Mouse (Mus musculus) ES-Bruce4 (cell line): ENCODE data around the gene Sox5. TPM values are rescaled to one million over a fixed set of nuclear protein-coding genes. Genes with fewer than 3 reads are reported as not detected.

Source experiments
- H3K27ac ChIP-seq: 2 replicates; pipeline ENCODE4 v1.5.1; 2012; ENCODE audit warnings: low read length, inconsistent platforms; ENCODE audit not compliant: insufficient read depth
- H3K27me3 ChIP-seq: 2 replicates; pipeline ENCODE4 v1.6.1; 2012; ENCODE audit warnings: mild to moderate bottlenecking, low read length, inconsistent platforms; ENCODE audit not compliant: control insufficient read depth, poor library complexity, insufficient read depth, severe bottlenecking
- H3K36me3 ChIP-seq: 2 replicates; pipeline ENCODE4 v1.6.1; 2012; ENCODE audit warnings: inconsistent platforms, mild to moderate bottlenecking, low read length, moderate library complexity; ENCODE audit not compliant: control insufficient read depth, poor library complexity, insufficient read depth, severe bottlenecking
- H3K4me1 ChIP-seq: one replicate; pipeline ENCODE4 v1.8.1; 2011; ENCODE audit warnings: low read length; ENCODE audit not compliant: control insufficient read depth, insufficient read depth
- H3K4me3 ChIP-seq: 2 replicates; pipeline ENCODE4 v1.5.1; 2011; ENCODE audit warnings: low read depth, mild to moderate bottlenecking, low read length
- H3K9ac ChIP-seq: 2 replicates; pipeline ENCODE4 v1.6.1; 2012; ENCODE audit warnings: low read depth, mild to moderate bottlenecking, inconsistent platforms; ENCODE audit not compliant: poor library complexity, severe bottlenecking
- H3K9me3 ChIP-seq: replicated peaks from 2 replicates; pipeline ENCODE4 v1.6.1; 2012; ENCODE audit warnings: mild to moderate bottlenecking, low read length, inconsistent platforms; ENCODE audit not compliant: control insufficient read depth, poor library complexity, insufficient read depth, severe bottlenecking
- CTCF ChIP-seq: IDR thresholded peaks from one replicate; pipeline ENCODE4 v1.8.1; 2011; ENCODE audit warnings: low read depth, low read length
- EP300 ChIP-seq: IDR thresholded peaks from 2 replicates; pipeline ENCODE4 v1.6.1; 2011; ENCODE audit warnings: low read depth, low read length; ENCODE audit not compliant: insufficient read depth
- POLR2A ChIP-seq: IDR thresholded peaks from one replicate; pipeline ENCODE4 v1.8.1; 2011; ENCODE audit warnings: low read length; ENCODE audit not compliant: insufficient read depth
- polyA plus RNA-seq: library from polyadenylated mRNA; stranded (reverse); fragments of >200 nt; gene quantifications from 2 replicates; pipeline ENCODE4 v1.2.4, GENCODE M21; 2011; ENCODE audit warnings: low read depth; ENCODE audit not compliant: missing spikeins, insufficient read depth, insufficient read length

The Sox5 gene
- polyA plus RNA-seq, 1 experiment, result not detected

DNA sequence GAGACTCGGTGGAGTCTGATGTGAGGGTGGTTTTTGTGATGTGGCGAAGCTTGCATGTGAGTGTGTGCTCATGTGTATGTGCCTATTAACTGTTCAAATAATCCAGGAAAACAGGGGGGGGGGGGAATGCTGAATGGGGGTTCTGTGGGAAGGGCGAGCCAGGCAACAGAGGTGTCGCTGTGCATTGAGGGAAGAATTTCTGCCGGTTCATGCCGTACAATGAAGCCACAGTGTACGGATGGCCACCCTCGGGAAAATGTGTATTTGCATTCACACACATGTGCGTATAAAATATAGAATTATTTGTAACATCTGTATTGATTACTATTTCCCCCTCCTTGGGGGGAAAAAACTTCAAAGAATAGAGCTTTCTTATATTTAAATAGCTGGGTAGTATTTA, 699.5 kb downstream of the Sox5 start:
- no peak overlapping the region for H3K4me3 ChIP-seq
- no peak overlapping the region for H3K9ac ChIP-seq
- no peaks in the 10 kb centered on the region for H3K36me3 ChIP-seq
- no peaks in the 10 kb centered on the region for H3K9me3 ChIP-seq
- TF ChIP-seq POLR2A (no peak), EP300 (no peak), CTCF (no peak)
- H3K27ac ChIP-seq, result no peak overlapping the region
- H3K4me1 ChIP-seq, result no peaks in the 10 kb centered on the region
- no peaks in the 10 kb centered on the region for H3K27me3 ChIP-seq

DNA sequence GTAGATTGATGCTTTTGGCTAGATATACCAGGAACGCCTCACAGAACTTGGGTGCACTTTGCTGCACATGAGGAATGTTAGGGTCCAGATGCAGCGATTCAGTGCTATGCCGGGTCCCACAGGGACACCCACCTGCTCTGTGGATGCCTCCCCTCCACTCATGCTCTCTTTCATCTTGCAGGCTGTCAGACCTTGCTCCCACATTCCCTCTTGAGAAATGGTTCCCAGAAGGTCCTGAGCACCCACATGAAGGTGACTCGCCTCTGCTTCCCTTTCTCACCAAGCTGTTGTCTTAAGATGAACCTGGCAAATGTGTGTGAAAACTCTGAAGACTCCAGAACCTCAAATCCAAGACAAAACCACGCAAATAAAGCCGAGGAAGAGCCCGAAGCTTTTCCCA, 704.0 kb downstream of the Sox5 start:
- Histone ChIP-seq H3K27ac (no peak overlapping the region), H3K27me3 (no peaks in the 10 kb centered on the region), H3K4me3 (no peak overlapping the region), H3K4me1 (no peaks in the 10 kb centered on the region), H3K9ac (no peak overlapping the region), H3K36me3 (no peaks in the 10 kb centered on the region), H3K9me3 (peaks cover 4% of the 10 kb centered on the region; the same call in 1 of the 2 replicates)
- TF ChIP-seq EP300 (no peak), POLR2A (no peak), CTCF (no peak)

DNA sequence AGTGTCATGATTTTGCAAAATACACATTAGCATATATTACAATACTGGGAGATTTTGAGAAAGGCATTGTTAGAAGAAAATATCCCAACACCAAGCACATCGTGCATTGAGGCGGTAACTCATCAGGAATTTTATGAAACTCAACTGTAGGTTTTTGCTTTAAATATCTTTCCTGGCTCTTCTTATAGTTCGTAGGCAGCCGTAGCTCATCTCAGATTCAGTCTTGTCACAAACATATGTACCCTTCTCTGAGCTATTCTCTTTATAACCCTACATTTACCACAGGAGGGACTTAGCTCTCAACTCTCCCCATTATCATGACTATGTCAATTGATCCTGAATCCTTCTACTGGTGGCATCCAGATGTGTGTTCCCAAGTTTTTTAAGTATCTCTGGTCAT, 705.4 kb downstream of the Sox5 start:
- no peaks in the 10 kb centered on the region for H3K36me3 ChIP-seq
- H3K27ac ChIP-seq, result no peak overlapping the region
- TF ChIP-seq CTCF, result no peak
- TF ChIP-seq POLR2A, result no peak
- TF ChIP-seq EP300, result no peak
- no peaks in the 10 kb centered on the region for H3K4me1 ChIP-seq
- H3K9me3 ChIP-seq, result peaks cover 4% of the 10 kb centered on the region; the same call in 1 of the 2 replicates
- H3K4me3 ChIP-seq, result no peak overlapping the region
- no peaks in the 10 kb centered on the region for H3K27me3 ChIP-seq
- H3K9ac ChIP-seq, result no peak overlapping the region

DNA sequence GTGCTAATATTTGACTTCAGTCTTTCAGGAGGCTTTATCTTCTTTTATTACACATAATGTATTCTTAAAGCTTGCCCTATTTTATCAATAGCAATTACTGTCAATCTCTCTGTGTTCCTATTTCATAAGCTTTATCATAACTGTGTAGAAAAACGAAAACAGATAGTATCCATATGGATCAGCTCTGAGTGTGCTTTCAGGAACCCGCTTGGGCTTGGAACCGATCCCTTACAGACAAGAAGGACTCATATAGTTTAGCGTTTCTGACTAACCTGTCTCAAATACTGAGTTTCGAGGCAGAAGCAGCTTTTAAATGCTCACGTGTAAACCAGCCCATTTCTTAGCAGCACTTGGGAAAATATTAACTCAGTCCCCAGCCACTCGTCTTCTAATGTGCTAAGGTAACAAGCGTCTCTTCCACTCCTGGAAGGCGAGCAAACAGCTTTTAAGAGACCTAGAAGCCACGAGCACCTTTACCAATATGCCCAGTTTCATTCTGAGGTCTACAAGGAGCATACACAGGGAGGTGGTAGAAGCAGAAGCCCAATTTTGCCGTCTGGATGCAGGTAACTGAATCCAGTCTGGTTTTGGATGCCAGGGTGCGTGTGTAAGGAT, 706.3 kb downstream of the Sox5 start:
- Histone ChIP-seq H3K9me3 (peaks cover 4% of the 10 kb centered on the region; the same call in 1 of the 2 replicates), H3K4me3 (no peak overlapping the region), H3K4me1 (no peaks in the 10 kb centered on the region), H3K9ac (no peak overlapping the region), H3K27ac (no peak overlapping the region), H3K36me3 (no peaks in the 10 kb centered on the region), H3K27me3 (no peaks in the 10 kb centered on the region)
- no peak for TF ChIP-seq EP300

DNA sequence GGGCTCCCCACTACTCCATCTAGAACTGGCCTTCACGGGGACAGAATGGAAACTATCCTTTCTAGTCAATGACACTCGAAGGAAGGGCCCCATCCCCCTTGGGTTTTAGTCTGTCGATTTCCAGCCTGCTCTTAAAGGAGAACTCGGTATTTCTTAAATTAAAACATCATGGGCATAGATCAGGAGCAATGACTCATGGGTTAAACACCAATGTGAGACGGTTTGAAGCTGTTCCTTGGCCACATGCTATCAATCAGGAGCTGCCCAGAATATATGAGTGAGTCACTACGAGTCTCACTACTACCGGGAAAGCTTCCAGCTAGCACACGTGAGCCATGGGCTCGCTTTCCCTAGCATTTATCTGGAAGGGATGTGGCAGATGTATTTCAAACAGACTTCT, 707.0 kb downstream of the Sox5 start:
- TF ChIP-seq POLR2A, result no peak
- TF ChIP-seq CTCF, result no peak
- no peak for TF ChIP-seq EP300
- Histone ChIP-seq H3K9me3 (peaks cover 4% of the 10 kb centered on the region; the same call in 1 of the 2 replicates), H3K36me3 (no peaks in the 10 kb centered on the region), H3K9ac (no peak overlapping the region), H3K27me3 (no peaks in the 10 kb centered on the region), H3K4me3 (no peak overlapping the region), H3K4me1 (no peaks in the 10 kb centered on the region), H3K27ac (no peak overlapping the region)

DNA sequence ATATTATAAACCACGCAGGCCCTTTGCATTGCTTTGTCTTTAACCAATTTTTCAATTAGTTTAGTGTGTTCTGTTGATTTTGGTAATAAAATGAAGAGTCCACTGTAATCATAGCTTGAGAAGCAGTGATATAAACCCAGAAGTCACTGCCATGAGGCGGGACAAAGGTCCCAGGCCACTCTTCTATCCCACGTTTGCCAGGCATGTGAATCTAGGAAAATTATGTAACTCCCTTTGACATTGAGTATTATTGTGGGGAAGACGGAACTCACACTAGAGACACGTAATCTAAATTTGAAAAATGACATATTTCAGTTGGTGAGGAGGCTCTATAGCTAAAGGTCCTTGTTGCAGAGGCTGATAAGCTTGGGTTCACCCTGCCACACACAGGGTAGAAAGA, 711.3 kb downstream of the Sox5 start:
- H3K4me3 ChIP-seq, result no peak overlapping the region
- H3K36me3 ChIP-seq, result no peaks in the 10 kb centered on the region
- H3K27me3 ChIP-seq, result no peaks in the 10 kb centered on the region
- TF ChIP-seq POLR2A, result no peak
- TF ChIP-seq CTCF, result no peak
- TF ChIP-seq EP300, result no peak
- H3K27ac ChIP-seq, result no peak overlapping the region
- H3K9ac ChIP-seq, result no peak overlapping the region
- H3K4me1 ChIP-seq, result no peaks in the 10 kb centered on the region
- H3K9me3 ChIP-seq, result no peaks in the 10 kb centered on the region
